In genomic region chr8:116117919-116118318, GRCm38 (mm10) we compare ENCODE assay signal across 14 mouse cellular contexts.
A peak's percentile ranks its signal among the peaks of the same experiment; 100 is the strongest.
DNase-seq lines count a peak whose midpoint lies in the region.
"Had no signal": no experiment of that assay in that cellular context is flagged by ENCODE, and none has a peak within 500 bp of the region (broad histone marks: within the 10 kb centered on the region; RNA-seq: fewer than 3 reads in every experiment).

No protein-coding gene starts in this region.

- DNase-seq in gastrocnemius, adult 18-20 months (ENCODE audit: low spot score) = peak; percentile 18
- no peak for DNase-seq in gastrocnemius, postnatal 10 days
- DNase-seq in 3T3-L1 (ENCODE audit: low read depth, low spot score) (peak; percentile 72), NIH3T3 (ENCODE audit: low read depth) (peak; percentile 23)
- DNase-seq in c-Kit-positive CD71-positive TER-119-positive erythroid progenitor cells, embryonic 14.5 days (ENCODE audit: low spot score) = no peak
- DNase-seq: adrenal gland, adult 2 months; adrenal gland, postnatal 10 days; adrenal gland, postnatal 25 days; cerebellum, adult 11-12 months; cerebellum, adult 2 months; cerebellum, adult 9-10 months; cerebellum, postnatal 10 days; cerebellum, postnatal 25 days; forebrain, postnatal 0 days had no signal

Comparison
In these comparisons a context has a peak if more than half of its experiments do, and no peak if none do; other contexts are left out.
1. DNase-seq: peak in gastrocnemius, adult 18-20 months (single experiment), 3T3-L1 (single experiment) and NIH3T3 (single experiment); none in gastrocnemius, postnatal 10 days (single experiment) and c-Kit-positive CD71-positive TER-119-positive erythroid progenitor cells, embryonic 14.5 days (single experiment).